Mouse (Mus musculus): ENCODE measurements around the gene Itgb2.

Gene Itgb2

DNA sequence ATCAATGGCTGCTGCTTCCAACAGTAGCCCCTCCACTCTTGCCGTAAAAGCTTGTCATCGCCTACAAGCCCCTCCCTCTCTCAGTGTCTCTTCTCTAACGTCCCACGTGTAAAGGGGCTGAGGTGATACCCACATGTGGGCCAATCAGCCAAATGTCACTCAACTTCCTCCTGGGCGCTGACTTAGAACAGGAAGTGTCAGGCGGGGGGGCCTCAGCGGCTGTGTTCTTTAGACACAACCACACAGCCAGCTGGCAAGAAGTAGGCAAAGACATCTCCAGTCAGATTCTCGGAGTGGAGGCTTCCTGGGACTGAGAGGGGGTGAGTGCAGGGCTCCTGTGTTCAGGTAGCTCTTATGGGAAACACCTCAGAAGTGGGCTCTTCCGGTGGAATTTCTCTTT lies at the start of gene Itgb2:
Itgb2 (plus strand) TSS at position 113 of the 400 bp plus-strand sequence.
- DNase-seq (ENCODE audit: low read depth, low spot score): no peak

DNA sequence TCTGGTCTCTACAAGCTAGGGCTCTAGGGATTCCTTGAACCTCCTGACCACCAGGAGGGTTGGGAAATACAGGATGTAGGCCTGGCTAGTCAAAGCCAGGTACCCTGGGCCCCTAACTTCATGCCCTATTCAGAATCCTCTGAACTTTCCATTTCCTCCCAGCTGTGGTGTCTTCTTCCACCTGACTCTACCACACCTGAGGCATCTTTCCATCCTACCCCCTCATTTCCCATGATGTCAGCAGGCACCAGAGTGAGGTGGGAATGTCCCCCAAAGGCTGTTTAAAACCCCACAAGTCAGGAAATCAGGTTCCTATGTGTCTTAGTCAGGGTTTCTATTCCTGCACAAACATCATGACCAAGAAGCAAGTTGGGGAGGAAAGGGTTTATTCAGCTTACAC lies 48.2 kb upstream of the Itgb2 start:
- no peak for DNase-seq (ENCODE audit: low read depth, low spot score)

DNA sequence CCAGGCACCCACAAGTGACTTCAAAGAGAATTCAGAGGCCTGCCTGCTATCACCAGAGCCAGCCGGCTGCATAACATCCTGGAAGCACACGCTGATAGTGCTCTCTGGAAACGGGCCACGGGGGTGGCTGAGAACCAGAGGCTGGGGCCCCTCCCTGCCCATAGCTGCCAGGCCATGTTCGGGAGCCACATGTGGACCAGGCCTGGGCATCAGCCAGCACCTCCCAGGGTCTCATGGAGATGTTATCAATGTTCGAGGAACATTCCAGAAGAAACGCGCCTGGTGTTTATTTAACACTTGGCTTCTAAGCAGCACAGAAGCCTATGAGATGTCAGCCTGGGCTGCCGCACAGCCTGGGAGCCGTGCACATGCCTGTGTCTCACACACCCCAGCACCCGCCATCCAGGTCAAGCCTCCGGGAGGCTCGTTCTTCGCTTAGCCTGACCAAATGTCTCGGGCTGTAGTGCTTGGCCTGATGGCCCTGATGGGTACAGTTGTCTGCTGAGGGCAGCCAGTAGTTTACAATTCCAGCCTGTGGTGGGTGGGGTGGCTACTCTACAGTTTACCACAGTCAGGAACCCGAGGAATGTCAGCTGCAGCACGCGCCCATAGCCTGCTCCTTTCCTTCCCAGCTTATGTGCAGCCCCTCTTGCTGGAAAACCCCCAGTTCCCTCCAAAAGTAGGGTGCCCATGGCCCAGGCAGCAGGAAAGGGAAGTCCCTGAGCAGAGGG lies 45.7 kb upstream of the Itgb2 start:
- no peak for DNase-seq (ENCODE audit: low read depth, low spot score)

DNA sequence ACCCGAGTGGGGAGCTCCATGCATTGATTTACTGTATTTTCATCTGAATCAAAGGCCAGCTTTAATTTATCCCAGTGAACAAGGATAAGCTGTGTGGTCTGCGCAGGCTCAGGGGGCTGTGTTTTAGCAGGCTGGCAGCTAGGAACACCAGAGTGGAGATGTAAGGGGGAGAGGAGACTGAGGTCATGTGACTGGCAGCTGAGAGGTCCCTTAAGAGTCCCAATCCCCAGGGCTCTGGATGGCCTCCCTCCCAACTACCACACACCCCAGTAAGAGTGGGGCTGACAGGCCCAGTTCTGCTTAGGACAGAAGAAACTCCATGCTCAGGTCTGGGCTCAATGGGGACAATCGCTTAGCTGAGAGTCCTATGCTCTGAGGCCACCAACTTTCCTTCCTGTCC lies 44.3 kb upstream of the Itgb2 start:
- DNase-seq (ENCODE audit: low read depth, low spot score): no peak

DNA sequence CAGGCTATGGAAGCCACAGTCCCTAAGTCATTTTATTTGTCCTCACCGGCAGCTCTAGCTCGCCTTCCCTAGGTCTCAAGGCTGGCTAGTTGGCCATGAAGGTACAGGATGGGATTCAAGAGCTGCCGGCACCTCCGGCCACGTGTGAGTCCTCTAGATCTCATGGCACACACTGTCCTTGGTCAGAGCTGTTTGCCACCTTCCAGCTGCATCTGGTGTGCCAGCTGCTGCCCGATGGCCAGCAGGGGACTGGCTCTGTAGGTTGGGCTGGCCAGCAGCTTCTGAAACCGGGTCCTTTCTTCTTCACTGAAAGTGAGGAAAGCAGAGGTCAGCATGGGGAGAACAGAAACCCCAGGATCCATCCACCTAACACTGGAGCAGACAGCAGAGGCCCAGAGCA lies 41.9 kb upstream of the Itgb2 start:
- no peak for DNase-seq (ENCODE audit: low read depth, low spot score)

DNA sequence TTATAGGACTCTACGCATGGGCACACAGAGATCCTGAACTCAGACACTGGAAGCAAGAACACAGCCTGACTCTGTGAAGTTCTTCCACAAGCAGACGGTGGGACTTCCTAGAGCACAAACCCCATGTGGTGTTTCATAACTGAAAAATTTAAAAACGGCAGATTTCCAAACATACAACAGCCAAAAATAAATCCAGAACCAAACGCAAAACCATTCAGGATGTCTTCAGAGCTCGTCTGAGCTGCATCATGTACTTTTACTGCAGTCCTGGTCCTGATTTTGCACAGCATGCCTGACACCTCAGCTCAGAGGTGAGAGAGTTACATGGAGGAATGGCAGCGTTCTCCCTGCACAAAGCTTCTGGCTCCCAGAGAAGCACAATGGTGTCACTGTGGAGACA lies 38.5 kb upstream of the Itgb2 start:
- DNase-seq (ENCODE audit: low read depth, low spot score): no peak

DNA sequence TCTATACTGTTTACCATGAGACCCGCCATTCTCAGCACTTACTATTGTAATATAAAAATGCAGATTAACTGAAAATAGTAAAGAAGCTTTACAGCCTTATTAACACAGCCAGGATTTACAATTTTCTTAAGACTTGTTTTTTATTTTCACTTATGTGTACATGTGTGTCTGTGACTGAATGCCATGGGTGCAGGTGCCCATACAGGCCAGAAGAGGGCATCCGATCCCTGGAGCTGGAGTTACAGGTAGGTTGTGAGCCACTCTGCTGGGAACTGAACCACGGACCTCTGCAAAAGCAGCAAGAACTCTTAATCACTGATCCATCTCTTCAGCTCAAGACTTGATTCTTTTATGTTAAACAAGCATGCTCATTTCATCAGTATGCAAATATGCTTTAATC lies 37.2 kb upstream of the Itgb2 start:
- no peak for DNase-seq (ENCODE audit: low read depth, low spot score)

DNA sequence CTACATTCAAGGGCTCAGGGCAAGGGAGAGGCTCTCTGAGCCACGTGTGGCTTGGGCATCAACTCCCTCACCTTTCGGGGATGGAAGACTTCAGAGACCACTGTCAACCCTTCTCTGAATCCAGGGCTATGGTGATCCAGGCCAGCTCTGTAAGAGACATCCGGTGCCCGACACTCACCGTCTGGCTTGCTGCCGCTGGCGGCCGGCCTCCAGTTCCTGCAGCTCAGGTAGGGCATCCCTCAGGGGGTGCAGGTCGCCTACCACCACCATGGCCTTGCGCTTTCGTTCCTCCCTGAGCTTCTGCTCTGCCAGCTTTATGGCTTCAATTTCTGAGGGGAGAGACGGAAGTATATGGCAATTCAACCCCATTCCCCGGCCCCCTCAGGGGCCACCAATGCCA lies 32.9 kb upstream of the Itgb2 start:
- DNase-seq (ENCODE audit: low read depth, low spot score): no peak

DNA sequence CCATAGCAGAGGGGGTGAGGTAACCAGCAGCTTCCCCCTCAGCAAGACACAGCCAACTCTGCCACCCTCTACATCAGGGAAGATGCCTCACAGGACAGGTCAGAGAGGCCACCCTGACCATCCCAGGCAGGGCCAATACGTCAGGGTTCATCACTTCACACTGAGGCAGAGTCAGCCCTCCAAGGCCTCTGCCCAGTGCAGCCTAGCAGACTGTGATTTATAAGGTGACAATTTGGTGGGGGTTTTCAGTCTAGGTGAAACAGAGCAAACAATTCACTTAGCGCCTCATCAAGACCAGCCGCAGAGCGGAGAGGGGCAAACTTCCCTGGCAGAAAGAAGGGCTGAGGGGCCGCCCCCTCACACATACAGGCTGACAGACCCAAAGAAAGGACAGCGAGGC lies 31.8 kb upstream of the Itgb2 start:
- DNase-seq (ENCODE audit: low read depth, low spot score): no peak

DNA sequence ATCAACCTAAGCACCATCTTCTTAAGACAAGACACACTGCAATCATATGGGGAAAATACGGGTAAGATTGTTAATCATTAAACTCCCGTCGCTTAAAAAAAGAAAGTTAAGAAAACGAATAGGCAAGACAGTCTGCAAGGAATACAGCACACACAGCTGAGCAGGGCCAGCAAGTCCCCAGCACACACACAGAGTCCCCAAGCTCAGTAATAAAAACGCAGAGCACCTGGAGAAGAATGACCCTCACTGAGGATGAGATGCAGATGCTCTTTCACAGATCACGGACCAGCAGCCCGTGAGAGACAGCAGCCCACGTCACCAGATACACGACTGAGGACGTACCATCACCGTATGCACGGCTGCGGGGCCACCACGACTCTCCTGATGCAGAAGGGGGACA lies 29.4 kb upstream of the Itgb2 start:
- DNase-seq (ENCODE audit: low read depth, low spot score): no peak

DNA sequence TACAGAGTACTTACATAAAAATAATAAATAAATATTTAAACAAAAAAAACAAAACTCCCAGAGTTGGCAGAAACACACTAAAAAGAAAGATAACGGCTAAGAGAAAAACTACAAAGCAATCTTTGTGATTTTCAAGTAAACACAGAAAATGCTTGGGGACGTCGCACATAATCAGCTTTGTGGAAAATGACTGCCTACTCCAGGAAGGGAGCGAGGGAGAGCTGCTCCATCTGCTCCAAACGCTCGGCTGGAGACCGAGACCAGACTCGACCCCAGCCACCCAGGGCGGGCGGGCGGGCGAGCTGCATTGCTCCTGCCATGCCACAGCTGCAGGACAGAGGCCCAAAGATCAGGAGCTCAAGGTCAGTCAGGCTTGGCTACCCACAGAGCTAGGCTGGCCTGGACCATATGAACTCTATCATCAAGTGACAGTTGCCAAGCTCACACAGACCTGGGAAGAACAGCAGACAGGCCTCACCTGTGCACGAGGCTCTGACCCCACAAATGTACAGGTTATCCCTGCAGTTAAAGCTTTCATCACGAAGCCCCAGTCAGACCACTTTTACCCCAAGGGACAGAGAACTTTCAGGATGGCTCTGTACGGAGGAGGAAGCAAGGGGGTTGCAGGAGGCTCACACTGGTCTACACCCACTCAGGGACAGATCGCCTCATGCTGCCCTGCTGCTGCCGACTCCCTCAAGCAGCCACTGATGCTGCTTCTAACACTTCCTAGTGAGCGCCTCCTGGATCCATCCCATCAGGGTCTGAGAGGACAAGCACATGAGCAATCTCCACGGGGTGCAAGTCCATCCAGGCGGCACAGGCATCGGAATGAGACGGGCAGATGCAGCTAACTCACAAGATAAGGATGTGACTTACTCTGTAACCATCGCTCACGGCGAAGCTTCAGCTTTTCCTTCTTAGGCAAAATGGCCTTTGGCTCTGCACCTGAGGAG lies 26.8 kb upstream of the Itgb2 start:
- no peak for DNase-seq (ENCODE audit: low read depth, low spot score)

DNA sequence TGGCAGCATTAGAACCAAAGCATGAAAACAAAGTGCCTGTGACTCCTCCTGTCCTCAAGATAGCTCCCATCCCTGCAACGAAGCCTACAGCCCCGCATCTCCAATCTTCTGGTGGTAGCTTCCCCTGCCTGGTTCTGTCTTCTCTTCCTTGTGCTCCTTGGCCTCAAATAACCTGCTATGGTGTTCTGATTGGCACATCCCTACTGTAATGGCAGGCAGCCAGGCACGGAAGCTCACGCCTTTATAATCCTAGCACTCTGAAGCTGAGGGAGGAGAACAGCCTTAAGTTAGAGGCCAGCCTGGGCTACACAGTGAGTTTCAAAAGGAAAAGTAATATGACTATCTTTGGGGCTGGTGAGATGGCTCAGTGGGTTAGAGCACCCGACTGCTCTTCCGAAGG lies 25.9 kb upstream of the Itgb2 start:
- DNase-seq (ENCODE audit: low read depth, low spot score): no peak

DNA sequence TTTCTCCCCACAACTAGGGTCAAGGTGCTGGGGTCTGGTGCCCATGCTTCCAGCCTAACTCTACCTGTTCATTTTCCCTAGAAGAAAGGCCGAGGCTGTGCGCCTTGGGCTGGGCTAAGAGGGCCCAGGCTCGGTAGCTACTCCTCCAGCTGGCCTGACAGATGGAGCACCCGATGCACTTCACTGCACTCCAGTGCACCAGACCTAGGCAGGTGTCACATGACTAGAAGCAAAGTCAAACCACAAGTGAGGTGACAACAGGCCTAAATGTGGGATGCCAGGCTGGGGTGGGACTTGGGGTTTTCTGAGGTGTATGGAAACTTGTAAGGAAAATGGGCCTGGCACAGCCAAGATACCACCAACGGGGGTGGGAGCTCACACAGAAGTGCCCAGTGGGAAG lies 23.5 kb upstream of the Itgb2 start:
- no peak for DNase-seq (ENCODE audit: low read depth, low spot score)

DNA sequence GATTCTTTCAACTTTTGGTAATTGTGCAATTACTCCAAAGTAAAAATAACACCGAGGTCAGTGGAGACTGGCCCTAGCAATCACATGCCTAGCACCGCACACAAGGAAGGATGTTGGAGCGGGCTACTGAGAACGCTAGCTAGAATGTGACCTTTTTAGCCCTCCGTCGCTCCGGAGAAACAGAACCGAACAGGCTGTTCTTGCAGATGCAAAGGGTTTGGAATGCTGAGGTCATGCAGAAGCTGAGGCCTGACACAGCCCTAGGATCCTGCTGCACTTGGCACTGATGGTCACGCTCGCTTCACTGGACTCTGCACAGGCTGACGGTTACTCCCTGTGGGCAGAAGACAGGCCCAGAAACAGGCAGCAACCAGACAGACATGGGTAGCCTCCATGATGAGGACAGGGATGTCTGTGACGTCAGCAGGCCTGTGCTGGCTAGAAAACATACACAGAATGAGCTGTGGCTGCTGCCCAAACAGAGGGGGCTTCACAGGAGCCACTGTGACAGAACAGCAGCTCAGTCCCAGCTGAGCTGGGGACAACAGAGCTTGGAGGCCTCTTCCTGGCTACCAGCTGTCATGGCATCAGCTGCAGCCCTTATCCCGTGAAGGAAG lies 23.0 kb upstream of the Itgb2 start:
- DNase-seq (ENCODE audit: low read depth, low spot score): no peak

DNA sequence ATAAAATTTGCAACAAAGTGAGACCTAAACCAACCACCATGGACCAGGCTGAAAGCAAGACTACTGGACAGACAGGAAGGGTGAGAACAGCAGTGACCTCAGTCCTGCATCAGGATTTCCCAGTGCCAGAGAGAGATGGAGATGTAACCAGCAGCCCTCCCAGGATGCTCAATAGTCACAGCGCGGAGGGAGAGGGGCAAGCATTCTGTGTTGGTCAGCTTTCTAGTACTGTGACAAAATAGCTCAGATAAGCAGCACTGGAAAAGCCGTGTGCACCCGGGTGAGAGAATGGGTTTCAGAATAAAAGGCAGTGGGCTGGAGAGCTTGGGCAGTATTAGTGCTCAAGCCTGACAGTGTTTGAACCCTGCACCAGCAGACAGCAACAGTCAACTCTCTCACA lies 22.3 kb upstream of the Itgb2 start:
- no peak for DNase-seq (ENCODE audit: low read depth, low spot score)

DNA sequence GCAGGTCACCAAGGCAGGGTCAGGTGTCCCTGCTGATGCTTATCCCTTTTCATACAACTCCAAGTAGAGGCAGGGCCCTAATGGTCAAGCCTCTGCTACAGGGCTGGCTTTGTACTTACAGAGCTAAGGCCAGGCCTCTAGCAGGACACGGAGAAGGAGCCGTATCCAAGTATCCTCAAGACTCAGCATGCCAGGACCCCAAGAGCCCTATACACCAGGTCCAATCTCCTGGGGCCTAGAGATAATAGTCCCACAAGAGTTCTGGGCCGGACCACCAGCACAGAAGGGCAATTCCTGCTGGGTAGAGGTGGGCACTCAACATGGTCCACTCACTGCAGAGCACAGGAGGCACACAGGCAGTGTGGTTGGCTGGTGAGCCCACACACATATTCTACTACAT lies 21.3 kb upstream of the Itgb2 start:
- DNase-seq (ENCODE audit: low read depth, low spot score): no peak

DNA sequence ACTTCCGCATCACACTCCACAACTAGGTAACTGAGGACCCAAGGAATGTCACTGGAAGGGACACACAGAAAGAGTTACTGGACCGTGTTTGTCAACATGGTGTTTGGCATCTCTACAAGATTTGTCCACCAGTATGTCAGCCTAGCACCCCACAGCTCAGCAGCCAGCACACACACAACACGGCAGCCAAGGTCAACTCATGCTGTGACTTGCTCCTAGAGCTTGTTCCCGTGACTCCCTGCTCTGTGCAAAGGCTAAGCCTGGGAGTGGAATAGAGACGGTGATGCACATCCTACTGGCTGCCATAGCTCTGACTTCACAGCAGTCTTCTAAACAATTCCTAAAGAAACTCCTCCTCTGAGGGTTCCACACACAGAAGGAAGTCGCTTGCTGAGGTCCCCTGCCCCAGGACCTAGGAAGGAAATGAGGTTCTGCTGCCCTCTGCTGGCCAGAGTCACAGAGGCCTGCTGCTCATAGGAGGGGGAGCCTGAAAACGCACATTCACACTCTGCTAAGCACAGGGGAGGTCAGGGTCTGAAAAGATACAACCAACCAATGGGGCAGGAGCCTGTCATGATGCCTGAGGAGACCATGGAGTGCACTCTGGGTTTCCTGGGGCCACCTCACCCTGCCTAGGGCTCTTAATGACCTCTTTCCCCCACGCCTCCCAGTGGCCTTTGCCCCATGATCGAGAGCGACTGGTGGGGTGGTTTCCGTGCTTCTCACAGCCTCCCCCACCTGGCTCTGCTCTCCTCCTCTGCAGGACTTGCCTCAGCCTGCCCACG lies 20.5 kb upstream of the Itgb2 start:
- peak; percentile 53 for DNase-seq (ENCODE audit: low read depth, low spot score)

DNA sequence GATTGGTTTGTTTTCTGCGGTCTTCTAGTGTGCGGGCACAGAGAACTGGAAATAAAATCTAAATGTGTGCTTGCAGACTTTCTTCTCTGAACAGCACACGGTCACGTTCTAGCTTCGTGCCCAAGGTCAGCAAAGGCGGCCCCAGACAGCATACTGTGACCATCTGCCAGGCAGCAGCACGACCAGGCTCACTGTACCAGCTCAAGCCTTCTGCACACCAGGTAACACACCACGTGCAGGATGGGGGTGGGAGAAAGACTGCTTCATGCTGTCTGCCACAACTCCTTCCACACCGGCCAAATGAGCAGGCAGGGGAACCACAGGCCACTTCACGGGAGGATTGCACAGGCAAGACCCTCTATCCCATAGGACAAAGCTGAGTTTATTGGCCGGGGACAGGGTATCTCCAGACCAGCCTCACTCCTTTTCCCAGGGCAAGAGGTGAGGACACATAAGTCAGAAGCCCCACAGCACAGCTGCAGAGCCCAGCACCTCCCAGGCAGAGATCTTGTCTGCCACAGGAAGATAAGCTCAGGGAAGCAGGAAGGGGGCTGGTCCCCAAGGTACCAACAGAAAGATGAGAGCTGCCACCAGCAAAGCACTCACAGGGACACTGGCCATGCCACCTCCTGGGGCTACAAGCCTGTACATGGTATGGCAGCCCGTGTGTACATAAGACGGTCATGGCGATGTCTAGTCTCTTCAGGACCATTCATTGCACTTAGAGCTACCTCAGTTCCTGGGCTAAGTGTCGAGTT lies 19.6 kb upstream of the Itgb2 start:
- DNase-seq (ENCODE audit: low read depth, low spot score): no peak

DNA sequence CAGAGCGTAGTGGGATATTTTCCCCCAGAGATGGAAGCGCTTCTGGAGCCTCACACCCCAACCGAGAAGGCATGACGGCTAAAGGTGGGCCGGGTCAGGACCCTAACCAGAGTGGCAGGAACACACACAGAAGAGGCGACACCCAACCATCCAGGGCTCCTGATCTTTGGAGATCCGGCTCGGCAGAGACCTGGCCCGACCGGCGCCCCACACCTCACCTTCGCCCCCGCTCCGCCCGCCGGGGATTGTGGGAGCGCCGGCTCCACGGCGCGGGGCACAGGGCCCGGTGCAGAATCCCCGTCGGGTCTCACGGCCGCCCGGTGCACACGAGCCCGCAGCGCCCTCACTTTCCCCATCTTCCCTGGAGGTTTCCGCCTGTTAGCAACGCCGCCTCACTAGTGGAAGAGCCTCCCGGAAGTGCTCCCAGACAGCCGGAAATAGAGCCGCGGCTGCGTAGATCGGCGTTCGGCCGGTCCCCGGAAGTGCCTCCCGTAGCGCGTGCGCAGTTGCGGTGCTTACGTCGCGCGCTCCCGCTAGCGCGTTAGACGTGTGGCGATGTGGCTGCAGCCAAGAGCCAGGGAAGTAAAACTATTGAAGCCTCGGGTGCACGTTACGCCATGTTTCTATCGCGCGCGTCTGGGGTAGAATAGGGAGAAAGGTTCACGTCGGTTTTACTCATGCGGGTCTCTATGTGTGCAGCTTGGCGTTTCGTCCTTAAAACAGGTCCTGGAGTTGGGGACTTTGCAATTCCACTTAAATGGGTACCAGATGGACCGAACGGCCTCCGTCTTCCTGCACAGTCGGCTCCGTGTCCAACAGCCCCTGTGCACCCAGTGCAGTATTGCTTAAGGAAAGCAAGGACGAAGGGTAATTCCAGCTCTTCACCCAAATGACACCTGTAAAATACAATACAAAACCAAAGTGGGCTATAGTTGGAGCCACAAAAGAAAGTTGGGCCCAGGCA lies 14.4 kb upstream of the Itgb2 start, which contains the start of gene Fam207a:
Fam207a (minus strand) TSS at position 401 of the 964 bp plus-strand sequence.
- peak; percentile 87 for DNase-seq (ENCODE audit: low read depth, low spot score)
